Mouse (Mus musculus) forebrain, postnatal 0 days (tissue): ENCODE results near the gene Chrng. TPM values are rescaled to one million over a fixed set of nuclear protein-coding genes. Genes with fewer than 3 reads are reported as not detected.
A peak's percentile ranks its signal among the peaks of the same experiment; 100 is the strongest.

Experiments
- ATAC-seq: fragments of 200-750 bp; cut with Nextera tagmentation; 2 replicates; pipeline ENCODE4 v1.8.0; 2017; ENCODE audit warnings: mild to moderate bottlenecking, moderate library complexity
- DNase-seq: peaks from one replicate; pipeline ENCODE4 v3.0.0-alpha.2; 2015
- H3K27ac ChIP-seq: fragments of 300-500 bp; sonication (generic); 2 replicates; pipeline ENCODE4 v1.5.1; 2014; ENCODE audit warnings: low read depth, mild to moderate bottlenecking, antibody characterized with exemption, low read length, moderate library complexity, mixed read lengths
- H3K27me3 ChIP-seq: fragments of 300-500 bp; sonication (generic); 2 replicates; pipeline ENCODE4 v1.6.1; 2014; ENCODE audit warnings: mild to moderate bottlenecking, low read length, mixed read lengths; ENCODE audit not compliant: insufficient read depth
- H3K36me3 ChIP-seq: fragments of 300-500 bp; sonication (generic); 2 replicates; pipeline ENCODE4 v1.6.1; 2014; ENCODE audit warnings: mild to moderate bottlenecking, moderate library complexity; ENCODE audit not compliant: insufficient read depth
- H3K4me1 ChIP-seq: fragments of 300-500 bp; sonication (generic); 2 replicates; pipeline ENCODE4 v1.6.1; 2014; ENCODE audit warnings: antibody characterized with exemption; ENCODE audit not compliant: insufficient read depth
- H3K4me2 ChIP-seq: fragments of 300-500 bp; sonication (generic); 2 replicates; pipeline ENCODE4 v1.6.1; 2014; ENCODE audit warnings: low read depth, mild to moderate bottlenecking, moderate library complexity
- H3K4me3 ChIP-seq: fragments of 300-500 bp; sonication (generic); 2 replicates; pipeline ENCODE4 v1.5.1; 2014; ENCODE audit warnings: low read depth, low read length, mixed read lengths
- H3K9ac ChIP-seq: fragments of 300-500 bp; sonication (generic); 2 replicates; pipeline ENCODE4 v1.6.1; 2014; ENCODE audit warnings: mild to moderate bottlenecking
- H3K9me3 ChIP-seq: fragments of 300-500 bp; sonication (generic); 2 replicates; pipeline ENCODE4 v1.6.1; 2016; ENCODE audit warnings: low read length
- CTCF ChIP-seq: sonication (generic); IDR thresholded peaks from 2 replicates; pipeline ENCODE4 v1.5.1; 2016; ENCODE audit warnings: antibody characterized with exemption, control low read depth, low read depth
- WGBS: fragments of 180-500 bp; shearing (Covaris S2); extraction: QIAGEN DNeasy Blood & Tissue Kit; methylation state at CpG from one replicate; pipeline ENCODE4 v1.1.7; 2014; 5-methylcytosine and 5-hydroxymethylcytosine counted together
- polyA plus RNA-seq: library from polyadenylated mRNA; unstranded; fragments of >200 nt; fragmentation: Nextera tagmentation; extraction: Ambion mirVana; gene quantifications from 2 replicates; pipeline ENCODE4 v1.2.1, GENCODE M21; 2015
- total RNA-seq: library from RNA; depleted of rRNA; stranded (reverse); fragments of >200 nt; gene quantifications from 2 replicates; pipeline ENCODE4 v1.2.3, GENCODE M21; 2014

Gene Chrng
- total and polyA plus RNA-seq, 2 experiments from 2014 or later, result not detected

GRCm38 (mm10) chr1:87183998-87184750 lies 20.3 kb upstream of the Chrng start:
- Histone ChIP-seq H3K27me3 (peaks cover 21% of the 10 kb centered on the region), H3K4me3 (peak overlapping the region; percentile 9; the same call in 1 of the 2 replicates), H3K36me3 (no peaks in the 10 kb centered on the region), H3K4me2 (peak overlapping the region; percentile 44), H3K4me1 (no peaks in the 10 kb centered on the region), H3K27ac (no peak overlapping the region), H3K9ac (no peak overlapping the region), H3K9me3 (no peaks in the 10 kb centered on the region)
- ATAC-seq (peak; percentile 7), DNase-seq (no peak)
- TF ChIP-seq CTCF, result no peak
- 33% methylated on average over 15 of the region's 15 CpGs for WGBS

GRCm38 (mm10) chr1:87184751-87185139 lies 19.7 kb upstream of the Chrng start:
- peak overlapping the region; percentile 9 for H3K4me3 ChIP-seq
- H3K4me1 ChIP-seq, result no peaks in the 10 kb centered on the region
- H3K27me3 ChIP-seq, result peaks cover 21% of the 10 kb centered on the region
- H3K9me3 ChIP-seq, result no peaks in the 10 kb centered on the region
- peak; percentile 76 for ATAC-seq
- no peak overlapping the region for H3K27ac ChIP-seq
- H3K9ac ChIP-seq, result 0 out of 2 replicates have a peak overlapping the region, but pooled peaks have one; percentile 22
- DNase-seq, result peak; percentile 88
- 8% methylated on average over 20 of the region's 20 CpGs for WGBS
- TF ChIP-seq CTCF, result peak; percentile 79
- H3K4me2 ChIP-seq, result peak overlapping the region; percentile 44
- H3K36me3 ChIP-seq, result no peaks in the 10 kb centered on the region

- Histone ChIP-seq H3K27ac (no peak overlapping the region), H3K9ac (no peak overlapping the region), H3K27me3 (peaks cover 21% of the 10 kb centered on the region), H3K4me1 (no peaks in the 10 kb centered on the region), H3K9me3 (no peaks in the 10 kb centered on the region), H3K4me2 (no peak overlapping the region), H3K4me3 (no peak overlapping the region), H3K36me3 (no peaks in the 10 kb centered on the region)
- ATAC-seq (no peak), DNase-seq (no peak)
- 15% methylated on average over 13 of the region's 13 CpGs for WGBS
- peak; percentile 17; the same call in 1 of the 2 replicates for TF ChIP-seq CTCF
Observed at GRCm38 (mm10) chr1:87185526-87185925, 18.9 kb upstream of the Chrng start.

- Histone ChIP-seq H3K27ac (no peak overlapping the region), H3K4me3 (peak overlapping the region; percentile 54), H3K9me3 (no peaks in the 10 kb centered on the region), H3K4me1 (no peaks in the 10 kb centered on the region), H3K27me3 (peaks cover 21% of the 10 kb centered on the region), H3K36me3 (no peaks in the 10 kb centered on the region), H3K4me2 (peak overlapping the region; percentile 93), H3K9ac (peak overlapping the region; percentile 53)
- peak; percentile 37 for ATAC-seq
- TF ChIP-seq CTCF, result no peak
- DNase-seq, result peak; percentile 39
- 2% methylated on average over 54 of the region's 54 CpGs for WGBS
Observed at GRCm38 (mm10) chr1:87186261-87187036, 18.0 kb upstream of the Chrng start.

GRCm38 (mm10) chr1:87187037-87187355 lies 17.5 kb upstream of the Chrng start:
- H3K4me3 ChIP-seq, result peak overlapping the region; percentile 54
- H3K9me3 ChIP-seq, result no peaks in the 10 kb centered on the region
- H3K4me1 ChIP-seq, result no peaks in the 10 kb centered on the region
- no peaks in the 10 kb centered on the region for H3K36me3 ChIP-seq
- under 1% methylated on average over 15 of the region's 15 CpGs for WGBS
- H3K27me3 ChIP-seq, result peaks cover 21% of the 10 kb centered on the region
- peak; percentile 73 for ATAC-seq
- peak overlapping the region; percentile 53 for H3K9ac ChIP-seq
- peak; percentile 92 for DNase-seq
- H3K4me2 ChIP-seq, result peak overlapping the region; percentile 93
- peak; percentile 92 for TF ChIP-seq CTCF
- no peak overlapping the region for H3K27ac ChIP-seq

GRCm38 (mm10) chr1:87190429-87190828 lies 14.0 kb upstream of the Chrng start, which contains the start of gene Chrnd:
Chrnd (plus strand) TSS chr1:87190607.
- DNase-seq (no peak), ATAC-seq (no peak)
- WGBS, result 39% methylated on average over 4 of the region's 4 CpGs
- no peaks in the 10 kb centered on the region for H3K36me3 ChIP-seq
- no peak within 1 kb of the TSS for H3K9ac ChIP-seq
- no peak within 1 kb of the TSS for H3K27ac ChIP-seq
- peaks cover 13% of the 10 kb centered on the region; the same call in 1 of the 2 replicates for H3K27me3 ChIP-seq
- no peak within 1 kb of the TSS for H3K4me2 ChIP-seq
- H3K9me3 ChIP-seq, result no peaks in the 10 kb centered on the region
- TF ChIP-seq CTCF, result no peak
- H3K4me1 ChIP-seq, result no peaks in the 10 kb centered on the region
- no peak within 1 kb of the TSS for H3K4me3 ChIP-seq

GRCm38 (mm10) chr1:87197296-87197695 lies 7.2 kb upstream of the Chrng start:
- DNase-seq, result no peak
- no peak for TF ChIP-seq CTCF

More at GRCm38 (mm10) chr1:87197296-87197695, 7.2 kb upstream of the Chrng start:
- no peak for ATAC-seq
- Histone ChIP-seq H3K9ac (no peak overlapping the region), H3K4me1 (no peaks in the 10 kb centered on the region), H3K27ac (no peak overlapping the region), H3K4me2 (no peak overlapping the region), H3K27me3 (no peaks in the 10 kb centered on the region), H3K4me3 (no peak overlapping the region), H3K9me3 (no peaks in the 10 kb centered on the region), H3K36me3 (no peaks in the 10 kb centered on the region)
- WGBS, result 77% methylated on average over 9 of the region's 9 CpGs
